Mouse (Mus musculus): Measurements from ENCODE around the gene Lipt1.

DNA sequence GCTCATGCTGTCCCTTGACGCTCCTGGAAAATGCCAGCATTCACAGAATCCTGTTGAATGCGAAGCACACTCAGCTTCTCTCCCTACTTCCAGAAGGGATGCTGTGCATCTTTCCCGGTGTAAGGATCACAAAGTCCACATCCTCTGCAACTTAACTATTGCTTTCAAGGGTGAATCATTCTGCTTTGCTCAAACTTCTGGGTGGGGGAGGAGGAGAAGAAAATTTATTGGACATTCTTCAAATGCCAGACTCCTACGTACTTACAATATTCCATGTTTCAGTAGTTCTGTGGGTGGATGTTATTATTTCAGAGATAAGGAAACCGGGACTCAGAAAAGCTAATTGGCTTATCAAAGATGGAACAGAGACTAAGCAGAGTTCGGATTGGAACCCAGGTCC lies 46.6 kb downstream of the Lipt1 start:
- no peak for TF ChIP-seq CTCF (IDR thresholded peaks at IDR 0.05; ENCODE audit: insufficient read depth, low read depth, low read length)
- TF ChIP-seq POLR2A (IDR thresholded peaks at IDR 0.05; ENCODE audit: insufficient read depth, low read depth, low read length), result no peak
